Mouse (Mus musculus): Measurements from ENCODE around the gene Fzd9.

DNA sequence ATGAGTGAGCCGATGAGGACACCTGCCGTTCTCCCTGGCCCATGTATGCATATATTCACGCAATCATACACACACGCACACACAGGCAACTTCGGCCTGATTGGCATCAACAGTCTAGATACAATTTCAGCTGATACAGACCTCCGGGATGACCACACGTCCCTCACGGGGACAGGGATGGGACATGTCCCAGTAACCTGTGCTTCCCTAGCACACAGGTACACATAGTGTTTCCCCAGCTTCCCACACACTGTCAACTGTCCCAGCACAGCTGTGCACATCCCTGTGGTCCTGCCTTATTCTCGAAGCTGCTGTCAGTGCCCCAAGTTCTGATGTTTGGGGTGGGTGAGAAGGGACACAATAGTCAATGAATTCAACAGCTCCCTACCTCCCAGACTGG lies 3.7 kb downstream of the Fzd9 start:
- TF ChIP-seq CTCF (IDR thresholded peaks at IDR 0.05; ENCODE audit: borderline replicate concordance, control insufficient read depth, extremely low read depth, insufficient read depth, low read length, poor library complexity) (no peak), POLR2A (IDR thresholded peaks at IDR 0.05; ENCODE audit: control insufficient read depth, extremely low read depth, insufficient read depth, low read length, poor library complexity) (no peak)
